Mouse (Mus musculus): ENCODE measurements around the gene Robo1. TPM values are rescaled to one million over a fixed set of nuclear protein-coding genes. Genes with fewer than 3 reads are reported as not detected.
A peak's percentile ranks its signal among the peaks of the same experiment; 100 is the strongest.

The Robo1 gene
- polyA plus RNA-seq, 1 experiment from 2014 or later = 23.7 TPM

DNA sequence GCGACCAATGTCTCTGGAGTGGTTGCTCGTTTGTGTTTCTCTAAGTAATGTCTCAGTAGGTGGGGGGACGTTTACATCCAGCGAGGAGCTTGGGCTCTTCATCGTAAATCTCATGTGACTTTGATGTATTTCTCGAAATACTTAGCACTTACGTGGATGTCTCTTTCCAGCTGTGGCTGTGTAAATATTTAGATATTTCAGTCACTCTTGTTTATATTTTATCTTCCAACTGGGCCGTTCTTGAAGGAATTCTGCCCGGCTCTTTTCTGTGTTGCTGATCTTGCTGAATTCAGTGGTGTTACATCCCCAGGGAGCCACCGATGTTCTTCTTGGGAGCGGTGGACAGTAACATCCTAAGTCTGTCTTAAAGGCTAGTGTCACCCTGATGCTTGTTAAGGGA, 427.1 kb downstream of the Robo1 start:
- Histone ChIP-seq H3K4me3 (replicated peaks) (no peak overlapping the region), H3K4me1 (peaks cover 5% of the 10 kb centered on the region; the same call in 1 of the 2 replicates), H3K4me2 (no peak overlapping the region), H3K9ac (no peak overlapping the region), H3K27me3 (replicated peaks) (no peaks in the 10 kb centered on the region), H3K9me3 (no peaks in the 10 kb centered on the region), H3K36me3 (no peaks in the 10 kb centered on the region), H3K27ac (no peak overlapping the region)
- WGBS = 35% methylated on average over 11 of the region's 11 CpGs
- ATAC-seq (ENCODE audit: insufficient read depth, low FRiP score, low read depth) = peak; percentile 43; the same call in 1 of the 2 replicates

- no peak for ATAC-seq (ENCODE audit: insufficient read depth, low FRiP score, low read depth)
- H3K27ac ChIP-seq = no peak overlapping the region
- no peaks in the 10 kb centered on the region for H3K27me3 ChIP-seq (replicated peaks)
- H3K9ac ChIP-seq = no peak overlapping the region
- no peaks in the 10 kb centered on the region for H3K36me3 ChIP-seq
- H3K4me1 ChIP-seq = peaks cover 5% of the 10 kb centered on the region; the same call in 1 of the 2 replicates
- no peak overlapping the region for H3K4me2 ChIP-seq
- H3K4me3 ChIP-seq (replicated peaks) = no peak overlapping the region
- 78% methylated on average over 3 of the region's 3 CpGs for WGBS
- no peaks in the 10 kb centered on the region for H3K9me3 ChIP-seq
Measured at GRCm38 (mm10) chr16:72735588-72735987, 427.5 kb downstream of the Robo1 start.

- H3K27ac ChIP-seq = peak overlapping the region; percentile 35; the same call in 1 of the 2 replicates
- ATAC-seq (ENCODE audit: insufficient read depth, low FRiP score, low read depth) = no peak
- H3K9me3 ChIP-seq = no peaks in the 10 kb centered on the region
- H3K4me1 ChIP-seq = peaks cover 5% of the 10 kb centered on the region; the same call in 1 of the 2 replicates
- WGBS = 29% methylated on average over 4 of the region's 4 CpGs
- no peak overlapping the region for H3K4me3 ChIP-seq (replicated peaks)
- H3K27me3 ChIP-seq (replicated peaks) = no peaks in the 10 kb centered on the region
- no peak overlapping the region for H3K9ac ChIP-seq
- peaks cover 2% of the 10 kb centered on the region for H3K36me3 ChIP-seq
- H3K4me2 ChIP-seq = no peak overlapping the region
Measured at GRCm38 (mm10) chr16:72737154-72737553, 429.0 kb downstream of the Robo1 start.

DNA sequence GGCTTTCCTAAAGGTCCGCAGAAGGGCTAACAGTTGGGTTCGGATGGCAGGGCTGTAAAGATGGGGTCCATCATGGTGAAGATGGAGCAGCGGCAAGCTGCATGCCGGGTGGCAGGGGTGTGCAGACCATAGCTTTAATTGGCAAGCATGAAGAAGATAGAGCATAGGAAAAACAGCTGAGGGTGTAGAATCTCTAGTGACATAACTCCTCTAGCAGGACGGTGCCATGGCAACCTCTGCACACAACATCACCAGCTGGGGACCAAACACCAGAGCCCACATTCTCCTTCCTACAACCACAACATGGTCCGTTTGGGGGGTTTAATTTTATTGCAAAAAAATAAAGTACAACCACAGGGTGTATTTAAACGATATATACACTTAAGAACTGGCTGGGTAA, 432.1 kb downstream of the Robo1 start:
- Histone ChIP-seq H3K36me3 (peaks cover 13% of the 10 kb centered on the region), H3K4me2 (no peak overlapping the region), H3K4me3 (replicated peaks) (no peak overlapping the region), H3K9me3 (no peaks in the 10 kb centered on the region), H3K9ac (no peak overlapping the region), H3K4me1 (peaks cover 5% of the 10 kb centered on the region; the same call in 1 of the 2 replicates), H3K27ac (no peak overlapping the region), H3K27me3 (replicated peaks) (no peaks in the 10 kb centered on the region)
- 81% methylated on average over 7 of the region's 7 CpGs for WGBS
- ATAC-seq (ENCODE audit: insufficient read depth, low FRiP score, low read depth) = no peak

DNA sequence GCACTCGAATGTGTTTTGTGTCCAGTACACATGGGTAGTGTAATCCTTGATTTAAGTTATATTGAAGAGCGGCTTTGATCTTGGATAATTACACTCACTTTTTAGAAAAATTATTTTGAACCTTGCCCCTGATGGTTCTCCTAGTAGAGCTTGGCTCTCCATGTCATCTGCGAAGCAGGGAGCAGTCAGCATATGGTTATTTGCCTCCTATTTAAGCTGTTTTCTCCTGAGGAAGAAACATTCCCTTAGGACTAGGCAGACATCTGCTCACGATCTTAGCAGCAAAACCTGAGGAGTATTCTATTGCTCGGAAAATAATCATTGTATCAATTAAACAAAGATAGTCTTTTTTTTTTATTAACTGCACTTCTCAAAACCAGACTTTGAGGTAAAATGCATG, 439.6 kb downstream of the Robo1 start:
- no peak overlapping the region for H3K4me3 ChIP-seq (replicated peaks)
- 82% methylated on average over 5 of the region's 5 CpGs for WGBS
- ATAC-seq (ENCODE audit: insufficient read depth, low FRiP score, low read depth) = no peak
- no peaks in the 10 kb centered on the region for H3K4me1 ChIP-seq
- H3K9ac ChIP-seq = no peak overlapping the region
- H3K36me3 ChIP-seq = peaks cover 7% of the 10 kb centered on the region
- no peak overlapping the region for H3K4me2 ChIP-seq
- no peaks in the 10 kb centered on the region for H3K27me3 ChIP-seq (replicated peaks)
- no peaks in the 10 kb centered on the region for H3K9me3 ChIP-seq
- no peak overlapping the region for H3K27ac ChIP-seq

GRCm38 (mm10) chr16:72765128-72765913, 457.2 kb downstream of the Robo1 start:
- 80% methylated on average over 9 of the region's 9 CpGs for WGBS
- Histone ChIP-seq H3K4me2 (no peak overlapping the region), H3K36me3 (no peaks in the 10 kb centered on the region), H3K4me3 (replicated peaks) (no peak overlapping the region), H3K27ac (no peak overlapping the region), H3K27me3 (replicated peaks) (no peaks in the 10 kb centered on the region), H3K4me1 (no peaks in the 10 kb centered on the region), H3K9ac (no peak overlapping the region), H3K9me3 (no peaks in the 10 kb centered on the region)
- ATAC-seq (ENCODE audit: insufficient read depth, low FRiP score, low read depth) = no peak

DNA sequence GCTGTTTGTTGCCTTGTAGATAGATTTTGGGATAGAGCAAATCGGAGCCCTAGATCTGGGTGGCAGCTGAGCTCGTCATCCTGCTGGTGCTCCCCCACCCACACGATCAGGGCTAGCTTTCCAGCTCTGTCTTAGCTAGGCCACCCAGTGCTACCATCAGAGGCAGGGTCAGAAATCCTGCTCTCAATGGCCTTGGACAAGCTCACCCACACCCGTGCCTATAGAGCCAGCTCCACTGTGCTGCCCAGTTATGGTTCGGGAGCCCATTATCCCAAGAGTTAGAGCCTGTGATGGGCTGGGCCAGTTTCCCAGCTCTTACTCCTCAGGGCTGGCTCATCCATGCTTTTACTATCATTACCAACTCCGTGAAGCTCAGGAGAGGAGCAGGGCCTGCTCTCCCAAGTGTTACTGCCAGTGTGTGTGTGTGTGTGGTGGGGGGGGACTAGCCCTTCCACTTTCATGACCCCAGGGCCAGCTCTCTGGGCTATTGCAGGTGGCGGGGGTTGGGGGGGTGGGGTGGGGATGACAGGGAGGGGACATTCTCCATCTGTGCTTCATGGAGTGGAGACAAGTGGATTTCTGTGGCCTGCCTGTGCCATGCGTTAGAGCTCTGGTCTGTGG, 461.2 kb downstream of the Robo1 start:
- H3K9ac ChIP-seq = no peak overlapping the region
- no peaks in the 10 kb centered on the region for H3K9me3 ChIP-seq
- no peak overlapping the region for H3K4me3 ChIP-seq (replicated peaks)
- ATAC-seq (ENCODE audit: insufficient read depth, low FRiP score, low read depth) = no peak
- WGBS = 80% methylated on average over 8 of the region's 8 CpGs
- H3K4me1 ChIP-seq = no peaks in the 10 kb centered on the region
- H3K4me2 ChIP-seq = no peak overlapping the region
- no peaks in the 10 kb centered on the region for H3K36me3 ChIP-seq
- no peak overlapping the region for H3K27ac ChIP-seq
- no peaks in the 10 kb centered on the region for H3K27me3 ChIP-seq (replicated peaks)

DNA sequence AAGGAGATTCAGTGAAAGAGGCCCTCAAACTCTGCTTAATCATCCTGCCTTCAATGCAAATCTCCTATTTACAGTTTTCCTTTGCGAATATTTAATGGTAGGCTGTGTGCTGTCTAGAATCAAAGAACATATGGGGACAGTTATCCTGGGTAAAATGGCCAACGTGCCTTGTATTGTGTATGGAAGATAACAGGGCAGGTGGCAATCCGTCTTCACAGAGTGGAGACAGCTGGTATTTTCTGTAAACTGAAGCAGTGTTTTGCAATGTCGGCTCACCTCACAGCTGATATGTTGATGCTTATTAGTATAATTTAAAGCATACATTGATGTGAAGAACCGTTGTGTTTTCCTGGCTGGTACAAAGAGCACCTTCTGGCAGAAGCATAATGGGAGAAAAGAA, 464.2 kb downstream of the Robo1 start:
- Histone ChIP-seq H3K27ac (no peak overlapping the region), H3K4me1 (no peaks in the 10 kb centered on the region), H3K9me3 (no peaks in the 10 kb centered on the region), H3K4me3 (replicated peaks) (no peak overlapping the region), H3K27me3 (replicated peaks) (no peaks in the 10 kb centered on the region), H3K9ac (no peak overlapping the region), H3K4me2 (no peak overlapping the region), H3K36me3 (no peaks in the 10 kb centered on the region)
- ATAC-seq (ENCODE audit: insufficient read depth, low FRiP score, low read depth) = no peak
- WGBS = 42% methylated on average over 5 of the region's 5 CpGs

DNA sequence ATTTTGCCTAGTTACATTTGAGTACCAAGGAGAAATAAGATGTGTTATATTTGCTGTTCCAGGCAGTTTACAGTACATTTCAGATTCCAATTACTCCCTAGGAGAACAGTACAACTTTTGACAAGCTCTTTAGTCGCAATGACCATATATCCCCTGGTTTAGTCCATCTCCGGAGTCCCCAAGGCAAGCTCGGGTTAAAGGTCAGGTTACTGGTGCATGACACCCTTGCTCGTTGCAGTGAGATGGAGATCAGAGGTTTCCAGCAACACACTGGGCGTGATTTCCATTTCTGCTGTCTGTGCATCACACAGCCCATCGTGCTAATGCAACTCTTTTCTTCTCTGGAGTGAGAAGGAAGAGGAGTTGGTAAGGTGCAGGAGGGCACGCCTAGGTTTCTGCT, 464.9 kb downstream of the Robo1 start:
- WGBS = 64% methylated on average over 7 of the region's 7 CpGs
- H3K4me1 ChIP-seq = no peaks in the 10 kb centered on the region
- H3K36me3 ChIP-seq = no peaks in the 10 kb centered on the region
- no peak overlapping the region for H3K27ac ChIP-seq
- no peaks in the 10 kb centered on the region for H3K27me3 ChIP-seq (replicated peaks)
- ATAC-seq (ENCODE audit: insufficient read depth, low FRiP score, low read depth) = no peak
- no peak overlapping the region for H3K4me2 ChIP-seq
- no peak overlapping the region for H3K9ac ChIP-seq
- no peaks in the 10 kb centered on the region for H3K9me3 ChIP-seq
- no peak overlapping the region for H3K4me3 ChIP-seq (replicated peaks)

DNA sequence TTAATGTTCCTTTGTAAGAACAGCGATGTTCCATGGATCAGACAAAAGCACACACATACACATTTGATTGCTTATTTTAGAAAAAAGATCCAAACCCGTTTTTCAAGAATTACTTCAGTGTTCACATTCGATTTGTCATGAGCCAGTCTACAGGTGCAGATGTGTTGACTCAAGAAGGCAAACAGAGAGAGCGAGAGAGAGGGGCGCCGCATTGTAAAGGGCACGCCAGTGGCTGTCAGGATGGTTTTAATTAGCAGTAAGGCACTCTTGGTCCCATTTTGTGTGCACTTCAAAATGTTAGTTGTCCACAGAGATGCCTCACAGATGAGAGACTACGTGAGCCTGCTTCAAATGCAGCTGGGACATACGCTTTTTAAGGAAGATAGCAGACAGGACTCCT, 470.4 kb downstream of the Robo1 start:
- peak; percentile 50 for ATAC-seq (ENCODE audit: insufficient read depth, low FRiP score, low read depth)
- H3K4me3 ChIP-seq (replicated peaks) = no peak overlapping the region

GRCm38 (mm10) chr16:72782171-72782570, 474.1 kb downstream of the Robo1 start:
- Histone ChIP-seq H3K9me3 (no peaks in the 10 kb centered on the region), H3K36me3 (no peaks in the 10 kb centered on the region), H3K4me1 (peaks cover 6% of the 10 kb centered on the region; the same call in 1 of the 2 replicates), H3K27me3 (replicated peaks) (no peaks in the 10 kb centered on the region), H3K27ac (no peak overlapping the region), H3K4me3 (replicated peaks) (no peak overlapping the region), H3K4me2 (no peak overlapping the region), H3K9ac (no peak overlapping the region)
- 89% methylated on average over 6 of the region's 6 CpGs for WGBS
- no peak for ATAC-seq (ENCODE audit: insufficient read depth, low FRiP score, low read depth)

More for the DNA sequence above, 470.4 kb downstream of the Robo1 start:
- Histone ChIP-seq H3K27me3 (replicated peaks) (no peaks in the 10 kb centered on the region), H3K9me3 (no peaks in the 10 kb centered on the region), H3K36me3 (no peaks in the 10 kb centered on the region), H3K4me2 (0 out of 2 replicates have a peak overlapping the region, but pooled peaks have one; percentile 12), H3K9ac (no peak overlapping the region), H3K27ac (no peak overlapping the region; the same call in 1 of the 2 replicates), H3K4me1 (peaks cover 6% of the 10 kb centered on the region; the same call in 1 of the 2 replicates)
- 40% methylated on average over 9 of the region's 9 CpGs for WGBS

- H3K36me3 ChIP-seq = no peaks in the 10 kb centered on the region
- ATAC-seq (ENCODE audit: insufficient read depth, low FRiP score, low read depth) = no peak
- H3K4me1 ChIP-seq = no peaks in the 10 kb centered on the region
- WGBS = 93% methylated on average over 6 of the region's 6 CpGs
- H3K9ac ChIP-seq = no peak overlapping the region
- H3K27ac ChIP-seq = no peak overlapping the region
- no peak overlapping the region for H3K4me2 ChIP-seq
- H3K4me3 ChIP-seq (replicated peaks) = no peak overlapping the region
- no peaks in the 10 kb centered on the region for H3K9me3 ChIP-seq
- no peaks in the 10 kb centered on the region for H3K27me3 ChIP-seq (replicated peaks)
Measured at GRCm38 (mm10) chr16:72786079-72786478, 478.0 kb downstream of the Robo1 start.
